Mouse (Mus musculus) central nervous system, embryonic 11.5 days (tissue): ENCODE measurements around the gene Gaa. TPM values are rescaled to one million over a fixed set of nuclear protein-coding genes. Genes with fewer than 3 reads are reported as not detected.

Source experiments
- polyA plus RNA-seq: library from polyadenylated mRNA; depleted of rRNA; stranded (reverse); fragments of >200 nt; gene quantifications from 2 replicates; pipeline ENCODE4 v1.2.3, GENCODE M21; 2012; rRNA removed

The Gaa gene
- polyA plus RNA-seq = 26.6 and 38.0 TPM in 2 replicates

DNA sequence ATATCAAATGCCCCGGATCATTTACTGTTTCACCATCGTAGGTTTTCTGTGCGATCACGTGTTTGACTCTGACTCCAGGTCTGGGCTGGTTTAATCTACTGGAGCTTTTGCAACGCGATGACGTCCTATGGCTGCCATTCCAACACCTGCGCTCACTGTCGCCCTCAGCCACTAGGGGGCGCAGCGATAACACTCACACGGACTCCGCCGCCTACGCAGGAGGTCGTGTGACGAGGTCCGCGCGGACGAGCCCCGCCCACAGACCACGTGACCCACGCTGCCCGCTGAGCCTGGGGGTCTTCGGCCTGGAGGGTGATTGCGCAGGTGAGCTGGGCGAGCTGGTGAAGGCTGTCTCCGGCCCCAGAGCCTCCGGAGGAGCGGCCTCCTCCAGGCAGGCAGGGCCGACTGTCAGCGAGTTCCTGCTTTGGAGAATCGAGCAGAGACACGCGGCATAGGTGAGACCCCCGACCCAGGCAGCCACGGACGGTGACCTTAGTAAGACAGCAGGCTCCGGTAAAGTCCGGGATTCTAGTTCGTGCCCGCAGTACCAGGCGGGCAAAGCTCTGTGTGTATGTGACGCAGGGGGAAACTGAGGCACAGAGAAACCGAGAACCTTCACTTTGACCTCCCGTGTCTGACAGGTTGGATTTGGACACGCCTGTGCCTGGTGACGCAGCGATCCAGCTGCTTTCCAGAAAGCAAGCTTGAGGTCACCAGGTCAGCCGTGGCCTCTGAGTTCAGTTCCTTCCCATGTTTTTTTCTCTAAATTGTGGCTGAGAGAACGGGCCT lies at the start of gene Gaa:
Gene Gaa, plus strand, starts transcription at position 120 of the 789 bp plus-strand sequence.

DNA sequence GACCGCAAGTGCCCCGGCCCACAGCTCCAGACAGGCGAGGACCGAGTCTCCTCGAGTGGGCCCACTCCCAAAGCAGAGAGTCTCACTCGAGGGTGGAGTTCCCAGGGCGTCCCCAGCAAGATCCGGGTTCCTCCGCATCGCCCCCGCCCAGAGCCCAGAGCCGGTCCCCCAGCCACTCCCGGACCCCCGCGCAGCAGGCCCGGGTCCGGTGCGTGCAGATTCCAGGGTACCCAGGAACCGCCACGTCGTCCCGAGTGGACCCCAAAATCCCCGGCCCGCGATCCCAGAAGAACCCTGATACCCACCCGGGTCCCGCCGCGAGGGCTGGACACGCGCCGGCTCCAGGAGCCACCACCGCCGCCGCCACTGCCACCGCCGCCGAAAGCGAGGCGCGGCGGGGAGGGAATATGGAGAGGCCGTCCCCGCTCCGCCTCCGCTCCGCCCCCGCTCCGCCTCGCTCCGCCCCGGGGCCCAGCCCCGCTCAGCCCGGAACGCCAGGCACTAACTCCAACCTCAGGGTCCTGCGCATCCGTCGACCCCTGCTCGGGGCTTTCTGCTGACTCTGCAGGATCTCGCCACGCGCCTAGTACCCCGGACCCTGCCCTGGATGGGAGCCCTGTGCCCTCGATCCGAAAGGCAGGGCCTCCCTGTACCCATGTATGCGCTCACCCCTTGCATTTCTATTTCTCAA lies 39.5 kb upstream of the Gaa start, which contains the start of the genes Tbc1d16 and Ccdc40:
Gene Tbc1d16, minus strand, starts transcription at position 409 of the 691 bp plus-strand sequence.
Gene Ccdc40, plus strand, starts transcription at position 482 of the 691 bp plus-strand sequence.

DNA sequence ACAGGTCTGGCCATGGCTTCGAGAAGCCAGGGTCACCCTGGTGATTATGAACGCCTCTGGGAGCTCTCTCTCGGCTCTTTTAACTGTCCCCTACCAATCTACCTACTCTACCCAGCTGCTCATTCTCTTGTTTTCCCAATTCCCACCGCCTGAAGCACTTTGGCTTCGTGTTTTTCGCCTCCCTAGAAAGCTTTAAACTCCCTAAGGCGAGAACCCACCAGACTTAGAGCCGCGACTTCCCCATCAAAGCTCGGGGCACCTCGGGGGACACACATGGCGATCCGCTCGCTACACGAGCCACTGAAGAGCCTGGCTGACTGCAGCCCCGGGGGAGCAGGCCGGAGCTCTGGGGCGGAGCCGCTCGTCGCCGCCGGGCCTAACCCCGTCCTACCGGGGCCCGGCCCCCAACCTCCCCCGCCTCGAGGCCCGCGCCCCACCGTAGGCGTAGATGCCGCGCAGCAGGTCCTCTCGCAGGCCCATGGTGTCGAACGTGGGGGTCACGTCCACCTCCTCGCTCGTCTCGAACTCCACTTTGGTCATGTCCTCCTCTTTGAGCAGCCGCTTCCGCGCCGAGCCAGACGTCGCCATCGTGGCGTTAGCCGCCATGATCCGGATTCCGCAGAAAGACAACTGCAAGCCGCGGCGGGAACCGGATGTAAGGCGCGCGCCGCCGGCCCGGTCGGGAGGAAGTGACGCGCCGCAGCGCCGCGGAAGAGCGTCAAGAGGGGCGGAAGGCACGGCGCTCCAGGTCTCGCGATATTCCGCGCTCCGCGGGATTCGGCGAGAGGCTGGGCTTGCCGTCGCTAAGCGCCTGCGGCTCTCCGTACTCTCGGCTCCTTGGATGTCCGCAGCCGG lies 31.9 kb downstream of the Gaa start, which contains the start of gene Eif4a3:
Gene Eif4a3, minus strand, starts transcription at position 699 of the 855 bp plus-strand sequence.

DNA sequence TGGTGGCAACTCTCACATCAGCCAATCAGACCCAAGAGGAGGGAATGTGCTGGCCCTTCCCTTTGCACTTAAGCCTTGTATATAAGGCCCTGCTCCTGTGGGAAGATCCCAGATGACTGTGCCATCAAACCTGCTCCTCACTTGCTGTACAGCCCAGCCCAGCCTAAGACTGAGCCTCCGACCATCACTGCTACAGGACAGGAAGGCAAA lies 39.9 kb downstream of the Gaa start, which contains the start of gene Card14:
Gene Card14, plus strand, starts transcription at position 111 of the 210 bp plus-strand sequence.

Other genes with a start within 250 kb of the Gaa start
- gene Cbx2, start 244.9 kb upstream of the Gaa start, polyA plus RNA-seq = 55.0 and 68.5 TPM in 2 replicates
- gene Cbx8, start 226.9 kb upstream of the Gaa start, polyA plus RNA-seq = 6.4 and 7.3 TPM in 2 replicates
- 14.5 and 17.9 TPM in 2 replicates for gene Cbx4, start 181.7 kb upstream of the Gaa start, polyA plus RNA-seq
- 36.8 and 38.2 TPM in 2 replicates for gene Tbc1d16, start 39.4 kb upstream of the Gaa start, polyA plus RNA-seq
- 12.2 and 15.1 TPM in 2 replicates for gene Ccdc40, start 39.3 kb upstream of the Gaa start, polyA plus RNA-seq
- 259 and 260 TPM in 2 replicates for gene Eif4a3, start 32.2 kb downstream of the Gaa start, polyA plus RNA-seq
- gene Card14, start 39.9 kb downstream of the Gaa start, polyA plus RNA-seq = 0.10 and 0.17 TPM in 2 replicates
- 4.3 and 5.2 TPM in 2 replicates for gene Sgsh, start 87.6 kb downstream of the Gaa start, polyA plus RNA-seq
- 6.7 and 11.3 TPM in 2 replicates for gene Slc26a11, start 87.7 kb downstream of the Gaa start, polyA plus RNA-seq
- gene Rnf213, start 125.2 kb downstream of the Gaa start, polyA plus RNA-seq = 2.1 and 5.3 TPM in 2 replicates
- gene Endov, start 223.5 kb downstream of the Gaa start, polyA plus RNA-seq = 32.5 and 33.6 TPM in 2 replicates